Mouse (Mus musculus) lung, adult 18-20 months (tissue): ENCODE results near the gene Ddx47.
A peak's percentile ranks its signal among the peaks of the same experiment; 100 is the strongest.

ENCODE experiments used
- DNase-seq, 2 experiments: peaks; one replicate each; pipeline ENCODE4 v3.0.0; 2022; ENCODE audit warnings: mixed read lengths in 2 of 2

Gene Ddx47

DNA sequence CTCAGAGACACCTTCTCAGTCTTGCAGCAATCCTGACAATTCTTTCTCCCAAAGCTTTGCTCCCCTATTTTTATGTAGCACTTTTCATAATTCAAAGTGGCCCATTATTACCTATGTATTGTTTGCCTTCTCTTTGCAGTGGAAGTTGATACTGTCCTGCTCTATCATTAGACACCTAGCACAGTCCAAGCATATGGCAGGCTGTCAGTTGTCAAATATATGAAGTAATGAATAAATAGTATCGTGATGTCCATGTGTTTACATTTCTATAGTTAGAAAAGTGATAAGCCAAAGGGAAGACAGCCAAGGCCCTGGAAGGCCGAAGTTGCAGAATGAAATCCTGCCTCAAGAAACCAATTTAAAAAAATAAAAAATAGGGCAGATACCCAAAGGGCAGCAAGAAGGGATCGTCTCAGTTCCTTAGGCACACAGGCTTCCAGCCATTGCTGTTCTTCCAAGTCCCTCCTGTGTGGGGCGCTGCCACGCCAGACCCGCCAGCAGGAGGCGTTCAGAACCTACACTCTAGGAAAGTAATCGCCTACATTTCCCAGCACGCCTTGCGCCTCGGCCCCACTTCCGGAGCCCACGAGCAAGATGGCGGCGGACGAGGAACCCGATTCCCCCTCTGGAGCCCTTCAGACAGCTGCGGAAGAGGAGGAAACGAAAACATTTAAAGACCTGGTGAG, at the start of gene Ddx47:
Gene Ddx47, plus strand, starts transcription at position 565 of the 686 bp plus-strand sequence.
- DNase-seq: peak; percentile 94 to 96

GRCm38 (mm10) chr6:134961858-134962517, 49.4 kb upstream of the Ddx47 start:
- no peak for DNase-seq

GRCm38 (mm10) chr6:134962518-134962893, 48.9 kb upstream of the Ddx47 start:
- DNase-seq: no peak

- DNase-seq: no peak
These were observed 47.5 kb upstream of the Ddx47 start for GRCm38 (mm10) chr6:134963910-134964309.

- DNase-seq: no peak
These were observed 44.7 kb upstream of the Ddx47 start for GRCm38 (mm10) chr6:134966681-134967080.

- DNase-seq: no peak
These were observed 43.1 kb upstream of the Ddx47 start for GRCm38 (mm10) chr6:134968326-134968725.

GRCm38 (mm10) chr6:134969498-134969897, 41.9 kb upstream of the Ddx47 start:
- DNase-seq: no peak

DNA sequence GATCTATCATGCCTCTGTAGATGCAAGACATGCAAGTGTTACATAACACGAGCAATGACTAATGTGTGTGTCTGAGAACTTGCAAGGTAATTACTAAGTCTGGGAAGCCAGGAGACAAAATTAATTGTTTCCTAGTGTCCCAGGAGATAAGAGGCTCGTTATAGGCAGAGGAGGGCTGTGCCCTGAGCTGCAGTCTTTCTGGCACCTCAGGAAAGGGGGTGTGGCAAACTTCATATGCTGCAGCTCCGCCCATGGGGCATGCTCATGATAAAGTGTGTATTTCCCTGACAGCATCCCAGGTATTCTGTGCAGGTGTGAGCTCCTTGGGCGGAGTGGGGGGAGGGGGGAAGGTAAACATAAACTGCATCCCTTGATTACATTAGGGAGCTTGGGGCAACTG, 39.3 kb upstream of the Ddx47 start:
- no peak for DNase-seq

DNA sequence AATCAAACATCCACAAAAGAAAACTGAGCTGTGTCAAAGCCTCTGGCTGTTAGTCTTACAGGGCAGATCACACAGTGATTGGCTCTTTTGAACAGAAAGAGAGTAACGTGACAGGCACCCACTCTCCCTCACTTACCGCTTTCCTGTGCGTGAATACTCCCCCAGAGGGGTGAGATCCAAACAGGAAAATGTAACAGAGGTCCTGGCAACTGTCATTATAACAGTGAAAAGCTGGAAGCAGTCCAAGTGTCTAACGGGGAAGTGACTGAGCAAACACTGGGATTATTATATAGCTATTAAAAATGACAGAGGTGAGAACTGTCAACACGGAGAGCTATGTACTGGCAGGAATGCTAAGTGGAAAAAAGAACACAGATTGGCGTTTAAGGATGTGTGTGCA, 34.8 kb upstream of the Ddx47 start:
- peak in 1 of 2 experiments; percentile 21 for DNase-seq

GRCm38 (mm10) chr6:134981231-134982062, 30.0 kb upstream of the Ddx47 start, which contains the start of gene Apold1:
Gene Apold1 (plus strand): TSS chr6:134981718.
- peak; percentile 31 to 38 for DNase-seq

DNA sequence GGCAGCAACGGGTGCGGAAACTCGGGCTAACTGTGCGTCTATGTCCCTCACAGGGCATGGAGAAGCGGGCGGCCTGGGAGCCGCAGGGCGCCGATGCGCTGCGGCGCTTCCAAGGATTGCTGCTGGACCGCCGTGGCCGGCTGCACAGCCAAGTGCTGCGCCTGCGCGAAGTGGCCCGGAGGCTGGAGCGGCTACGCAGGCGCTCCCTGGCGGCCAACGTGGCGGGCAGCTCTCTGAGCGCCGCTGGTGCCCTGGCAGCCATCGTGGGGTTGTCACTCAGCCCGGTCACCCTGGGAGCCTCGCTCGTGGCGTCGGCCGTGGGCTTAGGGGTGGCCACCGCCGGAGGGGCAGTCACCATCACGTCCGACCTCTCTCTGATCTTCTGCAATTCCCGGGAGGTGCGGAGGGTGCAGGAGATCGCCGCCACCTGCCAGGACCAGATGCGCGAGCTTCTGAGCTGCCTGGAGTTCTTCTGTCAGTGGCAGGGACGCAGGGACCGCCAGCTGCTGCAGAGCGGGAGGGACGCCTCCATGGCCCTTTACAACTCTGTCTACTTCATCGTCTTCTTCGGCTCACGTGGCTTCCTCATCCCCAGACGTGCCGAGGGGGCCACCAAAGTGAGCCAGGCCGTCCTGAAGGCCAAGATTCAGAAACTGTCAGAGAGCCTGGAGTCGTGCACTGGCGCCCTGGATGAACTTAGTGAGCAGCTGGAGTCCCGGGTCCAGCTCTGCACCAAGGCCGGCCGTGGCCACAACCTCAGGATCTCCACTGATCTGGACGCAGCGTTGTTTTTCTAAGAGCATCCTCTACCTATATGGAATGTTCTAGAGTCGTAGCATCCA, 27.7 kb upstream of the Ddx47 start:
- peak; percentile 86 to 92 for DNase-seq

DNA sequence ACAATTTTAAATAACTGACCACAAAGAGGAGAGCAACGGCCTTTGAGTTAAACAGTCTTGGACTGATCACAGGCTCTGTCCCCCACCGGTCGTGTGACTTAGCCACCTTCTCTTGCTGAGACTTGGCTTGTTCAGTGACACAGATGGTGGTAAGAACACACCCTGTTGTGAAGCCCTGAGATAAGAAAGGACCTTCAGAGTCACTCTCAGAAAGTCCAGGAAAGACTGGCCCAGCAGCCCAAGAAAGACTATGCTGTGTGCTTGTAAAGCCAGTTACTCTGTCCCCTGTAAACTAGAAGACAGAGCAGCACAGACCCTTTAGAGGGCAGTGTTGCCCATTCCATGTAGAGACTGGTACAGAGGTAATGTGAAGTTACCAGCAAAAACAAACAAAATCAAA, 26.7 kb upstream of the Ddx47 start:
- peak in 1 of 2 experiments; percentile 20 for DNase-seq

- DNase-seq: no peak
These were observed 23.0 kb upstream of the Ddx47 start for GRCm38 (mm10) chr6:134988377-134988776.

DNA sequence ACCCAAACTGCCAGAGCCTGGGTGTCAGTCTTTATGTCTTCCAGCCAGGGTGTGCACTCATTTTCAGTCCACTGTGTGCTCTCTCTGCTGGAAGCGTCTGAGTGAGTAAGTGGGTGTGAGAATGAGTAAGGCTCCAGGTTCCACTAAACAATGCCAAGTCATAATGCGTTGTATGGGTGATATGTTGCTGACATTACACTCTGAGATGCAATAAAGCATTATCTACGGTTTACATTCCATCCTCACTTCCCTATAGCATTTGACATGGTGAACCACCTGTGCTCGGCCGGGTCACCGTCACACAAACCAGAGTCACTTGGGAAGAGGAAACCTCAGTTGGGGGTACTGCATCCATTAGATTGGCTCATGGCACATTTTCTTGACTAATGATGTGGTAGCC, 20.7 kb upstream of the Ddx47 start:
- no peak for DNase-seq

GRCm38 (mm10) chr6:134994031-134994651, 17.3 kb upstream of the Ddx47 start:
- no peak for DNase-seq

- DNase-seq: no peak
These were observed 16.4 kb upstream of the Ddx47 start for GRCm38 (mm10) chr6:134994985-134995384.

GRCm38 (mm10) chr6:134996918-134997317, 14.5 kb upstream of the Ddx47 start:
- DNase-seq: no peak

DNA sequence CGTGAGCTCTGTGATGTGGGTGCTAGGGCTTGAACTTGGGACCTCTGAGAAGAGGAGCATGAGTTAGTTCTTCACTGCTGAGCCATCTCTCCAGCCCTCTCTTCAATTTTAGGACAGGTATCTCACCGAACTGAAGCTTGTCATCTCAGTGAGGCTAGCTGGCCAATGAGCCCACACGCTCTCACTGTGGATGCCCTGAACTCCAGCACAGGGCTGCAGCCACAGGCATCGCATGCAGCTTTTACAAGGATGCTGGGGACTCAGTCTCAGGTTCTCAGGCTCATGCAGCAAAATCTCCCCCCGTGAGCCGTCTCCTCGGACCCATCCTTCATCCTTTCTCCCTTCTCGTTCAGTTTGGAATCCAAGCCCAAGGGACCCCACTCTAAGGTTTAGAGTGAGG, 13.3 kb upstream of the Ddx47 start:
- DNase-seq: no peak

GRCm38 (mm10) chr6:134998781-134999180, 12.6 kb upstream of the Ddx47 start:
- no peak for DNase-seq

GRCm38 (mm10) chr6:135000272-135000671, 11.1 kb upstream of the Ddx47 start:
- peak in 1 of 2 experiments; percentile 30 for DNase-seq

- DNase-seq: no peak
These were observed 9.4 kb upstream of the Ddx47 start for GRCm38 (mm10) chr6:135001991-135002390.

- DNase-seq: no peak
These were observed 5.0 kb upstream of the Ddx47 start for GRCm38 (mm10) chr6:135006372-135006771.
